Mouse (Mus musculus): ENCODE results near the gene Tfap4.

DNA sequence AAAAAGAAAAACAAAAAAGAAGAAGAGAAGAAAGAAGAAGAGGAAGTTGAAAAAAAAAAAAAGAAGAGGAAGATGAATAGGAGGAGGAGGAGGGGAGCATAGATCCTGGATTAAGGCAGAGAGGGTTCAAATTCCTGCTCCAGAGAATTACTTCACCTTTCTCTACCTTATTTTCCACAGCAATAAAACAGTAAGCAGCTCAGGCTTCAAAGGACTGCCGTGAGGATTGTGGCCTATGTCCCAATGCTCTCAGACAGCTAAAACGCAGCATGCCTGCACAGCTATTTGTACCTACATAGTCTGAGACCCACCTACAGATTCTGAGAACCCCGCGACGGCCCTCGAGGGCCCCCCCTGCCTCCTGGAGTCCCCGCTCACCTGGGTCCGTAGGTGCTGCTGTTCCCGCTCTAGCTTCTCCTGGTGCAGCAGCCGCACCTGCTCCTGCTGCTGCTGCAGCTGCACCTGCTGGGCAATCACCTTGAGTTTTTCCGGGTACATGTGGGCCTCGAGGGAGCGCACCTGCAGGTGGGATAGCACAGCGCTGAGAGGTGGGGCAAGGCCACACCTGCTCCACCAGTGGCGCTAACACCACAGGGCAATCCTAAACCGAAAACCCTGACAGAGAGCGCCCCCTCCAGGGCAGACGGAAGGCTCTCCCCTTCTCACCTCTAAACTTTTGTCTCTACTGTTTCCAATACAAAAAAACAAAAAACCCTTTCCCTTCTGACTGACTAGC lies 10.5 kb downstream of the Tfap4 start:
- TF ChIP-seq GATA1 (IDR thresholded peaks at IDR 0.05; ENCODE audit: borderline replicate concordance, low read length) (no peak), FLI1 (IDR thresholded peaks at IDR 0.05; ENCODE audit: low read length) (no peak)

Measured in megakaryocyte, embryonic 14.5 days (primary cell).